Mouse (Mus musculus): ENCODE results near the gene Ifitm10. TPM values are rescaled to one million over a fixed set of nuclear protein-coding genes. Genes with fewer than 3 reads are reported as not detected.

Gene Ifitm10
- polyA plus RNA-seq, 1 experiment from 2014 or later, result 15.5 TPM

DNA sequence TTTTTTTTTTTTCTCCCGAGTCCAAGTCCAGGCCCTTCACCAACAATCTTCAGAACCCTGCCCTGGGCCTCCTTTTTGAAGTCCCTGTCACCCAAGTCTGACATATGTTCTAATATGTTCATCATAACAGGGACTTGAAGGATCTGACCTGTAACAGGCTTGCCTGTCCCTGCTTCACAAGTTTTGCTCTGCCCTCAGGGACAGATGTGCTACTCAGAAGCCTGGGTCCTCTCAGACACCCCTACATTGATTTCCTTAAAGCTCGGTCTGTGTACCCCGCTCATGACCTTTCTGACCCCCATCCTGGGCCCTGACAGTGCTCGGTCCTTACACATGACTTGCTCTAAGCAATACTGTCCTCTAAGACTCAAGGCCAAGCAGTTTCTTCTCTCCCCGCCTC, 514 bp downstream of the Ifitm10 start:
- H3K36me3 ChIP-seq (ENCODE audit: insufficient read depth, low read length), result peaks cover 17% of the 10 kb centered on the region; the same call in 1 of the 2 replicates
- H3K9me3 ChIP-seq (ENCODE audit: low read length), result no peaks in the 10 kb centered on the region
- peaks cover 13% of the 10 kb centered on the region for H3K27me3 ChIP-seq (replicated peaks; ENCODE audit: insufficient read depth, low read length)
- H3K9ac ChIP-seq (replicated peaks; ENCODE audit: low read depth), result no peak overlapping the region
- H3K4me2 ChIP-seq (replicated peaks; ENCODE audit: low read depth, low read length), result no peak overlapping the region
- H3K27ac ChIP-seq (ENCODE audit: low read length), result no peak overlapping the region
- H3K4me3 ChIP-seq (ENCODE audit: low read depth, low read length), result no peak overlapping the region
- no peak for DNase-seq (ENCODE audit: low spot score)
- WGBS, result 77% methylated on average over 5 of the region's 5 CpGs
- H3K4me1 ChIP-seq (ENCODE audit: insufficient read depth, low read depth, low read length), result 0 out of 2 replicates have a peak, but pooled peaks cover 3% of the 10 kb centered on the region
- no peak for ATAC-seq
- TF ChIP-seq EP300 (IDR thresholded peaks at IDR 0.05) (no peak), CTCF (IDR thresholded peaks at IDR 0.05) (no peak)

DNA sequence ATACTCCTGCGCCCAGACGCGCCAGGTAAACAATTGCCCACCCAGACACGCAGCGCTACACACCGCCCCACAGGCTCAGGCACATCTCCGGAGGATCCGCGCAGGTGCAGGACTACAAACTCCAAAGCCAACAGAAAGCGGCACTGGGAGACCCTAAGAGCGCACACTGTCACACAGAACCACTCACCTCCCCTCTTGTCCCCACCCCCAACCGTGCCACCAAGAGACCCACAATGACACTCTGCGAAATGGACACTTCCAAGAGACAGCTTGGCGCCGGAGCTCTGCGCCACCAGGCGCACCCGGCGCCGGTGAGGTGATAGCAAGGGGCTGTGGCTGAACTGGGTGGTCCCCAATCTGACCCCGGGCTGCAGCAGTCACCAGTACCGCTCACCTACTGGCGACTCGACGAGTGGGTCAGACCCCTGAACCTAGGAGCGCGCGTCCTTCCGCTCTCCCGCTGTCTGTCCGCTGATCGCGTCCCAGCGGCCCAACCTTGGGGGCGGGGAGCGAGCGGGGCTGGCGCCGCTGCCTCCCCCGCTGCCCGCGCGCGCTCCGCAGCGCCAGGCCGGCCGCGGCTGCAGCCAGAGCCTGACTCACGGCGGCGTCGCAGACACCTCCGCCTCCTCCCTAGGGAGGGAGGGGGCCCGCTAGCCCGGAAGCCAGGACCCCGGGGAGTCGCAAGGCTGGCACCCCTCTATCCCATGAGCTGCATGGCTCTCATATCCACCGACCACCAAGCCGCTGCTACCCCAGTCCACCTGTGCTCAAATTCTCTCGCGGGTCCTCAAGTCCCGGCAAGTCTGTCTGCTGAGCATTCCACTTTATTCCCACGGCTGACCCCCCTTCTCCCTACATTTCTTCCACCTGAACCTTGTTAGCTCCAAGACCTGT, 1.5 kb downstream of the Ifitm10 start:
- H3K4me3 ChIP-seq (ENCODE audit: low read depth, low read length), result peak overlapping the region; percentile 38
- DNase-seq (ENCODE audit: low spot score) (peak; percentile 39), ATAC-seq (peak; percentile 48)
- peak overlapping the region; percentile 77 for H3K4me2 ChIP-seq (replicated peaks; ENCODE audit: low read depth, low read length)
- H3K9me3 ChIP-seq (ENCODE audit: low read length), result no peaks in the 10 kb centered on the region
- 3% methylated on average over 40 of the region's 64 CpGs for WGBS
- no peak overlapping the region for H3K9ac ChIP-seq (replicated peaks; ENCODE audit: low read depth)
- peaks cover 11% of the 10 kb centered on the region; the same call in 1 of the 2 replicates for H3K36me3 ChIP-seq (ENCODE audit: insufficient read depth, low read length)
- 0 out of 2 replicates have a peak, but pooled peaks cover 3% of the 10 kb centered on the region for H3K4me1 ChIP-seq (ENCODE audit: insufficient read depth, low read depth, low read length)
- H3K27me3 ChIP-seq (replicated peaks; ENCODE audit: insufficient read depth, low read length), result peaks cover 13% of the 10 kb centered on the region
- TF ChIP-seq EP300 (IDR thresholded peaks at IDR 0.05) (no peak), CTCF (IDR thresholded peaks at IDR 0.05) (no peak)
- H3K27ac ChIP-seq (ENCODE audit: low read length), result no peak overlapping the region

DNA sequence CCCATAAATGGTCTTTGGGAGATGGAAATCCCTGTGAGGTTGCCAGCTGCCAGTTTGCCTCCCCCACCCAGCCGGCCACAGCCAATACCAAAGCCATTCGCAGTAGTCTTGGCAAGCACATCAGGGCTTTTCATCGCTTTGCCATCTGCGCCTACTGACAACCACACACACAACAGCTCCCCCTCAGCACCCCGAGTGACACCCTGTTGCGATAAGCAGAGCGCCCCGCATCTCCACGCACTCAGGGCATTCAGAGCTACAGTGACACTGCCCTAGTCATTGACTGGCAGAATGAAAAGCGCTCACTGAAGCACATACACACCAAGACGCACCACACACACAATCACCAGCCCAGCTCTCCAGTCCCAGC, 2.2 kb downstream of the Ifitm10 start:
- no peaks in the 10 kb centered on the region for H3K9me3 ChIP-seq (ENCODE audit: low read length)
- H3K4me1 ChIP-seq (ENCODE audit: insufficient read depth, low read depth, low read length), result 0 out of 2 replicates have a peak, but pooled peaks cover 3% of the 10 kb centered on the region
- peak overlapping the region; percentile 77 for H3K4me2 ChIP-seq (replicated peaks; ENCODE audit: low read depth, low read length)
- 20% methylated on average over 11 of the region's 11 CpGs for WGBS
- DNase-seq (ENCODE audit: low spot score), result no peak
- no peak overlapping the region for H3K9ac ChIP-seq (replicated peaks; ENCODE audit: low read depth)
- H3K27ac ChIP-seq (ENCODE audit: low read length), result no peak overlapping the region
- ATAC-seq, result no peak
- TF ChIP-seq EP300 (IDR thresholded peaks at IDR 0.05), result no peak
- no peak for TF ChIP-seq CTCF (IDR thresholded peaks at IDR 0.05)
- H3K36me3 ChIP-seq (ENCODE audit: insufficient read depth, low read length), result peaks cover 6% of the 10 kb centered on the region; the same call in 1 of the 2 replicates
- H3K27me3 ChIP-seq (replicated peaks; ENCODE audit: insufficient read depth, low read length), result peaks cover 13% of the 10 kb centered on the region
- peak overlapping the region; percentile 38 for H3K4me3 ChIP-seq (ENCODE audit: low read depth, low read length)

DNA sequence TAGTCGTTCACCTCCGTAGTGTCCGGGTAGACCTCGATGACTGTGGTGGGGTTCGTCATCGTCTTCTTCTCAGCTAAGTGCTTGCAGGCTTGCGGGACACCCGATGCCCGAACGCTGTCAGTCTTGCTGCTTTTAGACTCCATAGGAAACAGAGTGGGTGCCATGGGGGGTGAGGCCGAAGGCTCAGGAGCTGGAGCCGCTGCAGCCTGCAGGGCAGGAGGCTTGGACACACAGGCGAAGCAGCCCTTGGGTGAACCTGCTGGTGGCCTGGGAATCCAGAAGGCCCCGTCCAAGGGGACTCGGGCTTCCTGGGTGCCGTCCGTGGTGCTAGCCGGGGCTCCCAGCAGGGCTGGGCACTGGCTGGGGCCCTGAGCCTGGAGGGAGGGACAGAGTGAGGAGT, 2.6 kb downstream of the Ifitm10 start:
- WGBS, result 77% methylated on average over 18 of the region's 18 CpGs
- 0 out of 2 replicates have a peak, but pooled peaks cover 2% of the 10 kb centered on the region for H3K36me3 ChIP-seq (ENCODE audit: insufficient read depth, low read length)
- DNase-seq (ENCODE audit: low spot score) (no peak), ATAC-seq (no peak)
- 0 out of 2 replicates have a peak, but pooled peaks cover 3% of the 10 kb centered on the region for H3K4me1 ChIP-seq (ENCODE audit: insufficient read depth, low read depth, low read length)
- no peak for TF ChIP-seq CTCF (IDR thresholded peaks at IDR 0.05)
- TF ChIP-seq EP300 (IDR thresholded peaks at IDR 0.05), result no peak
- no peak overlapping the region for H3K4me3 ChIP-seq (ENCODE audit: low read depth, low read length)
- H3K9me3 ChIP-seq (ENCODE audit: low read length), result no peaks in the 10 kb centered on the region
- H3K27me3 ChIP-seq (replicated peaks; ENCODE audit: insufficient read depth, low read length), result peaks cover 13% of the 10 kb centered on the region
- H3K4me2 ChIP-seq (replicated peaks; ENCODE audit: low read depth, low read length), result peak overlapping the region; percentile 77; the same call in 1 of the 2 replicates
- H3K9ac ChIP-seq (replicated peaks; ENCODE audit: low read depth), result no peak overlapping the region
- no peak overlapping the region for H3K27ac ChIP-seq (ENCODE audit: low read length)

DNA sequence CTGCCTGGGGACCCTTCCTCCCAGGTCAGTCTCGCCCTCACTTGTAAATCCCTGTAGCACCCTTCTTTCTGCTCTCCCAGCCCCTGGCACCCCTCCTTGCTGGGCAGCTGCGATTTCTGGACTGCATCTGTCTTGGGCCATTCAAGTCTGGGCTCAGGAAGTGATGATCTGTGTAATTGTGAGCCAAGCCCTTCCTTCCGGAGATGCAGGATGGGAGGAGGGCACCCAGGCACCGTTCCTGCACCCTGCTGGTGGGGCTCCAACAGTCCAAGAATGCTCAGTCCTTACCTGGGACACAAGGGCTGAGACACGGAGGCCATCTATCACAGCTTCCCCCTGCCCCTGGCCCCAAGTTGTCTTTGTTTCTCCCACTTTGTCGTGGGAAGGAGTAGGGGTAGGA, 3.7 kb downstream of the Ifitm10 start:
- H3K36me3 ChIP-seq (ENCODE audit: insufficient read depth, low read length), result no peaks in the 10 kb centered on the region
- no peak overlapping the region for H3K4me2 ChIP-seq (replicated peaks; ENCODE audit: low read depth, low read length)
- H3K4me1 ChIP-seq (ENCODE audit: insufficient read depth, low read depth, low read length), result 0 out of 2 replicates have a peak, but pooled peaks cover 3% of the 10 kb centered on the region
- H3K27me3 ChIP-seq (replicated peaks; ENCODE audit: insufficient read depth, low read length), result peaks cover 13% of the 10 kb centered on the region
- H3K27ac ChIP-seq (ENCODE audit: low read length), result peak overlapping the region; percentile 15; the same call in 1 of the 2 replicates
- TF ChIP-seq EP300 (IDR thresholded peaks at IDR 0.05) (peak; percentile 74; the same call in 1 of the 2 replicates), CTCF (IDR thresholded peaks at IDR 0.05) (peak; percentile 53)
- DNase-seq (ENCODE audit: low spot score) (peak; percentile 38), ATAC-seq (peak; percentile 75)
- no peak overlapping the region for H3K9ac ChIP-seq (replicated peaks; ENCODE audit: low read depth)
- WGBS, result 45% methylated on average over 6 of the region's 6 CpGs
- H3K9me3 ChIP-seq (ENCODE audit: low read length), result no peaks in the 10 kb centered on the region
- H3K4me3 ChIP-seq (ENCODE audit: low read depth, low read length), result no peak overlapping the region

DNA sequence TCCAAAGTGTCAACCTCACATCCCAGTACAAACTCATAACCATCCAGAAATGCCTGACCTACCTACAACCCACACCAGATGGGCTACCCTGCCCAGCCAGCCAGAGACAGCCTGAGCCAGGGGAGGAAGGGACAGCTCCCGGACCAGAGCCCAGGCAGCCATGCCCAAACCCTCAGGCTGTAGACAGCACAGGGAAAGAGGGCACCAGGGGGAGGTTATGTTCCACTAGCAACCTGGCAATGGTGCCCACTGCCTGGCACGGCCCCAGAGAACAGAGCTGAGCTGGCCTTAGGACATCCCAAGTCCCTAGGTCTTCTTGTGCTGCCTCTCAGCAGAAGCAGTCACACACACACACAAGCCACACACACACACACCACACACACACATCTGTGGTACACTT, 4.7 kb downstream of the Ifitm10 start:
- DNase-seq (ENCODE audit: low spot score), result no peak
- Histone ChIP-seq H3K4me2 (replicated peaks; ENCODE audit: low read depth, low read length) (no peak overlapping the region), H3K4me3 (ENCODE audit: low read depth, low read length) (no peak overlapping the region), H3K27me3 (replicated peaks; ENCODE audit: insufficient read depth, low read length) (peaks cover 13% of the 10 kb centered on the region), H3K4me1 (ENCODE audit: insufficient read depth, low read depth, low read length) (0 out of 2 replicates have a peak, but pooled peaks cover 3% of the 10 kb centered on the region), H3K27ac (ENCODE audit: low read length) (no peak overlapping the region), H3K9me3 (ENCODE audit: low read length) (no peaks in the 10 kb centered on the region), H3K36me3 (ENCODE audit: insufficient read depth, low read length) (no peaks in the 10 kb centered on the region), H3K9ac (replicated peaks; ENCODE audit: low read depth) (no peak overlapping the region)
- TF ChIP-seq EP300 (IDR thresholded peaks at IDR 0.05) (no peak), CTCF (IDR thresholded peaks at IDR 0.05) (no peak)
- no peak for ATAC-seq
- WGBS, result 71% methylated on average over 2 of the region's 2 CpGs

All from lung, postnatal 0 days (tissue).